Mouse (Mus musculus) G1E (cell line): ENCODE results near the gene Itpk1.

ENCODE experiments used
- CTCF ChIP-seq: IDR thresholded peaks from 2 replicates; pipeline ENCODE4 v1.5.1; 2012; ENCODE audit warnings: low read depth, low read length, inconsistent platforms, mixed read lengths
- POLR2AphosphoS5 ChIP-seq: IDR thresholded peaks from 2 replicates; pipeline ENCODE4 v1.6.1; 2012; ENCODE audit warnings: low read depth, low read length, inconsistent platforms; ENCODE audit not compliant: insufficient replicate concordance

DNA sequence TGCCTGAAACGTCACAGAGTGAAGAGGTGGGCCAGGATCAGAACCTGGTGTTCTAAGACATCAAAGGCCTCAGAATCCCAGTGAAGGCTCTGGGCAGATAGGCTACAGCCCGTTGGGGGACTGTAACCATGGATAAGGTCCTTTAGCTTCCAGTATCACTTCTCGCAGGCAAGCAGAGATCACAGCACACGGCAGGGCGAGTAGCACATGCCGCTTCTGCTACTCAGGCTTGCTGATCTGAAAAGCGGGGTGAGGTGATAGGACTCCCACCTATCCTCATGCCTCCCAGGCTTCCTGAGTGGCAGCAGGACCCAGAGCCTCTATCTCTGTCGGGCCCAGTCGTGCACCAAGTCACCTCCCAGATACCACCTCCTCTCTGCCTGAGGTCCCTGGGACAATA, 133.1 kb downstream of the Itpk1 start:
- TF ChIP-seq CTCF: no peak
- TF ChIP-seq POLR2AphosphoS5: no peak
